Mouse (Mus musculus): ENCODE data around the gene Ssr2.
"Not testable (repeated sequence)": the region's sequence is repeated elsewhere in the genome, so short reads cannot be mapped to it uniquely, and the experiment has no call there.

Gene Ssr2

GRCm38 (mm10) chr3:88596547-88596946 is 20.9 kb downstream of the Ssr2 start:
- DNase-seq (ENCODE audit: low spot score in 2 of 2), result not testable (repeated sequence)

- DNase-seq (ENCODE audit: low spot score in 2 of 2), result no peak
Measured at GRCm38 (mm10) chr3:88602466-88602865, 26.8 kb downstream of the Ssr2 start.

- no peak for DNase-seq (ENCODE audit: low spot score in 2 of 2)
Measured at GRCm38 (mm10) chr3:88603714-88604161, 28.1 kb downstream of the Ssr2 start.

GRCm38 (mm10) chr3:88604863-88605262 is 29.2 kb downstream of the Ssr2 start:
- DNase-seq (ENCODE audit: low spot score in 2 of 2), result no peak

- DNase-seq (ENCODE audit: low spot score in 2 of 2), result not testable (repeated sequence)
Measured at GRCm38 (mm10) chr3:88605666-88606065, 30.0 kb downstream of the Ssr2 start, which contains the start of gene Arhgef2. Gene Arhgef2, plus strand, starts transcription at chr3:88605966.

- peak; percentile 73 to 84 for DNase-seq (ENCODE audit: low spot score in 2 of 2)
Measured at GRCm38 (mm10) chr3:88607065-88607757, 31.5 kb downstream of the Ssr2 start.

- no peak for DNase-seq (ENCODE audit: low spot score in 2 of 2)
Measured at GRCm38 (mm10) chr3:88607758-88608138, 32.1 kb downstream of the Ssr2 start.

- DNase-seq (ENCODE audit: low spot score in 2 of 2), result no peak
Measured at GRCm38 (mm10) chr3:88609066-88609465, 33.4 kb downstream of the Ssr2 start.

- DNase-seq (ENCODE audit: low spot score in 2 of 2), result no peak
Measured at GRCm38 (mm10) chr3:88614418-88614817, 38.7 kb downstream of the Ssr2 start.

- DNase-seq (ENCODE audit: low spot score in 2 of 2), result no peak
Measured at GRCm38 (mm10) chr3:88615117-88615516, 39.4 kb downstream of the Ssr2 start.

GRCm38 (mm10) chr3:88615902-88616391 is 40.3 kb downstream of the Ssr2 start:
- DNase-seq (ENCODE audit: low spot score in 2 of 2), result peak in 1 of 2 experiments; percentile 9

GRCm38 (mm10) chr3:88616951-88617500 is 41.4 kb downstream of the Ssr2 start:
- no peak for DNase-seq (ENCODE audit: low spot score in 2 of 2)

GRCm38 (mm10) chr3:88618074-88618871 is 42.6 kb downstream of the Ssr2 start:
- DNase-seq (ENCODE audit: low spot score in 2 of 2), result peak in 1 of 2 experiments; percentile 13

- DNase-seq (ENCODE audit: low spot score in 2 of 2), result peak in 1 of 2 experiments; percentile 7
Measured at GRCm38 (mm10) chr3:88619113-88620097, 43.7 kb downstream of the Ssr2 start.

GRCm38 (mm10) chr3:88620146-88620991 is 44.7 kb downstream of the Ssr2 start:
- DNase-seq (ENCODE audit: low spot score in 2 of 2), result no peak

GRCm38 (mm10) chr3:88620992-88621536 is 45.4 kb downstream of the Ssr2 start:
- peak; percentile 67 to 71 for DNase-seq (ENCODE audit: low spot score in 2 of 2)

GRCm38 (mm10) chr3:88621537-88622112 is 45.9 kb downstream of the Ssr2 start:
- peak in 1 of 2 experiments; percentile 35 for DNase-seq (ENCODE audit: low spot score in 2 of 2)

GRCm38 (mm10) chr3:88622113-88622940 is 46.7 kb downstream of the Ssr2 start:
- DNase-seq (ENCODE audit: low spot score in 2 of 2), result peak in 1 of 2 experiments; percentile 48
